Mouse (Mus musculus) midbrain, embryonic 16.5 days (tissue): Measurements from ENCODE around the gene Larp4b. TPM values are rescaled to one million over a fixed set of nuclear protein-coding genes. Genes with fewer than 3 reads are reported as not detected.

ENCODE experiments used
- ATAC-seq: fragments of 200-750 bp; cut with Nextera tagmentation; 2 replicates; pipeline ENCODE4 v1.8.0; 2017; ENCODE audit warnings: moderate TSS enrichment
- H3K27ac ChIP-seq: fragments of 300-500 bp; sonication (generic); 2 replicates; pipeline ENCODE4 v1.5.1; 2014; ENCODE audit warnings: mild to moderate bottlenecking, low read length, mixed read lengths
- H3K27me3 ChIP-seq: fragments of 300-500 bp; sonication (generic); 2 replicates; pipeline ENCODE4 v1.6.1; 2014; ENCODE audit warnings: low read depth, low read length, mixed read lengths; ENCODE audit not compliant: control insufficient read depth, insufficient read depth
- H3K36me3 ChIP-seq: fragments of 300-500 bp; sonication (generic); 2 replicates; pipeline ENCODE4 v1.6.1; 2014; ENCODE audit warnings: mild to moderate bottlenecking, low read length, moderate library complexity, mixed read lengths; ENCODE audit not compliant: control insufficient read depth, insufficient read depth
- H3K4me1 ChIP-seq: fragments of 300-500 bp; sonication (generic); 2 replicates; pipeline ENCODE4 v1.6.1; 2014; ENCODE audit warnings: mild to moderate bottlenecking, low read length, mixed read lengths; ENCODE audit not compliant: control insufficient read depth, insufficient read depth
- H3K4me2 ChIP-seq: fragments of 300-500 bp; sonication (generic); 2 replicates; pipeline ENCODE4 v1.6.1; 2014; ENCODE audit warnings: mild to moderate bottlenecking, low read length, mixed read lengths
- H3K4me3 ChIP-seq: fragments of 300-500 bp; sonication (generic); 2 replicates; pipeline ENCODE4 v1.5.1; 2014; ENCODE audit warnings: low read depth, mild to moderate bottlenecking, low read length, moderate library complexity, mixed read lengths
- H3K9ac ChIP-seq: fragments of 300-500 bp; sonication (generic); 2 replicates; pipeline ENCODE4 v1.6.1; 2014; ENCODE audit warnings: low read depth, low read length, mixed read lengths
- H3K9me3 ChIP-seq: fragments of 300-500 bp; sonication (generic); replicated peaks from 2 replicates; pipeline ENCODE4 v1.6.1; 2014; ENCODE audit warnings: mild to moderate bottlenecking, low read length, mixed read lengths; ENCODE audit not compliant: control insufficient read depth, poor library complexity, severe bottlenecking
- WGBS: fragments of 180-500 bp; shearing (Covaris S2); extraction: QIAGEN DNeasy Blood & Tissue Kit; methylation state at CpG from one replicate; pipeline ENCODE4 v1.1.7; 2014; 5-methylcytosine and 5-hydroxymethylcytosine counted together
- polyA plus RNA-seq: library from polyadenylated mRNA; unstranded; fragments of >200 nt; fragmentation: Nextera tagmentation; extraction: Ambion mirVana; gene quantifications from 2 replicates; pipeline ENCODE4 v1.2.1, GENCODE M21; 2015

The Larp4b gene
- polyA plus RNA-seq, 1 experiment from 2014 or later, result 42.6 TPM

GRCm38 (mm10) chr13:9139466-9139991, 45.8 kb downstream of the Larp4b start:
- Histone ChIP-seq H3K27me3 (no peaks in the 10 kb centered on the region), H3K9me3 (no peaks in the 10 kb centered on the region), H3K9ac (no peak overlapping the region), H3K4me2 (no peak overlapping the region), H3K4me3 (no peak overlapping the region), H3K4me1 (no peaks in the 10 kb centered on the region), H3K27ac (no peak overlapping the region), H3K36me3 (peaks cover 16% of the 10 kb centered on the region)
- WGBS, result 91% methylated on average over 6 of the region's 6 CpGs
- ATAC-seq, result no peak

DNA sequence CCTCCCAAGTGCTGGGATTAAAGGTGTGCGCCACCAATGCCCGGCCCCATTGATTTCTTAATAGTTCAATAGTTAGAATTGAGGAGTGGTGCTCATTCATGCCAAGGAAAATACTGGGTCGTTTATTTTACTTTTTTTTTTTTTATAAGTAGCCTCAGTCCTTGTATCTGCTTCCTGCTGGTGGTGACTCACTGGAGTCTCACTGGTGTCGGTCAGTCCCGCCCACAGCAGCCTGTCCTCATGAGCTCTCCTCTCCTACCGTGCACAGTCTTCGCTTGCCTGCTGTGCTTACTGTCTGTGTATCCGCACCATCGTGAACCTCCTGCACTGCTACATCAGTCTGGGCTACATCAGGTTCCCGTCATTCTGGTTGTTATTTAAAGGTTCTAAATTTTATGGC, 46.5 kb downstream of the Larp4b start:
- Histone ChIP-seq H3K27ac (no peak overlapping the region), H3K9me3 (no peaks in the 10 kb centered on the region), H3K27me3 (no peaks in the 10 kb centered on the region), H3K36me3 (peaks cover 16% of the 10 kb centered on the region), H3K4me2 (no peak overlapping the region), H3K4me3 (no peak overlapping the region), H3K4me1 (no peaks in the 10 kb centered on the region), H3K9ac (no peak overlapping the region)
- 81% methylated on average over 10 of the region's 10 CpGs for WGBS
- ATAC-seq, result no peak

GRCm38 (mm10) chr13:9142371-9142770, 48.7 kb downstream of the Larp4b start:
- H3K4me2 ChIP-seq, result no peak overlapping the region
- no peaks in the 10 kb centered on the region for H3K9me3 ChIP-seq
- H3K4me3 ChIP-seq, result no peak overlapping the region
- no peak overlapping the region for H3K9ac ChIP-seq
- no peaks in the 10 kb centered on the region for H3K27me3 ChIP-seq
- WGBS, result 16% methylated on average over 2 of the region's 2 CpGs
- no peaks in the 10 kb centered on the region for H3K4me1 ChIP-seq
- no peak for ATAC-seq
- peaks cover 18% of the 10 kb centered on the region for H3K36me3 ChIP-seq
- H3K27ac ChIP-seq, result no peak overlapping the region

GRCm38 (mm10) chr13:9148830-9149229, 55.1 kb downstream of the Larp4b start:
- Histone ChIP-seq H3K27ac (no peak overlapping the region), H3K9me3 (no peaks in the 10 kb centered on the region), H3K4me2 (no peak overlapping the region), H3K4me3 (no peak overlapping the region), H3K27me3 (no peaks in the 10 kb centered on the region), H3K9ac (no peak overlapping the region), H3K36me3 (peaks cover 13% of the 10 kb centered on the region), H3K4me1 (no peaks in the 10 kb centered on the region)
- WGBS, result 76% methylated on average over 2 of the region's 2 CpGs
- ATAC-seq, result no peak

DNA sequence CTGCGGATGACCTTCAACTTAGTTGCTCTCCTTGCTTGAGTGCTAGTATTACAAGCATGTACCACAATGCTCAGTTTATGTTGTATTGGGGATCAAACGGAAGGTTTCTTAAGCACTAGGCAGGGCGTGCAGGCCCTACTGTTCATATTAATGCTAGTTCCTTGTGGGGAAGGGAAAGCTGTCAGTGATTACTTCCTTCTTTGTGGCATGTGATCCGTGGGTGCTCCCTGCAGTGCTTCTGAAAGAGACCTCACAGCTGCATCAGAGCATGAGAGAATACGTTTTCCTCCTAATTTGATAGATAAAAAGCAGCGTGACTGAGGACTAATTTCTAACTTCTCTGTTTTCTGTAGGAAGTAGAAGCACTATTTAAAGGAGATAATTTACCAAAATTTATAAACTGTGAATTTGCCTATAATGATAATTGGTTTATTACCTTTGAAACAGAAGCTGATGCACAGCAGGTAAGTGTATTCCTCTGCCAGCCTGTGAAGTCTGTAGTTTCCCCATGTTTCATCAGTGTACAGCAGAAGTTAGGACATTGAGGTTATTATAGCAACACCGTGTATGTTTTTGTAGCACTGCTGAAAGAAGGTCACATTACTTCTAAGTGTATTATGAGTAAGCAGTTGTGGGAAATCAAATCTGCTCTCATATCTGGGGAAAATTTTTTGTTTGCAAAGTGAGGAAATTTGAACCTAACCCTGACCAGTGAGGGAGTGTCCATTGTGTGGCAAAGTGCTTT, 56.0 kb downstream of the Larp4b start:
- no peaks in the 10 kb centered on the region for H3K4me1 ChIP-seq
- H3K27me3 ChIP-seq, result no peaks in the 10 kb centered on the region
- peaks cover 16% of the 10 kb centered on the region for H3K36me3 ChIP-seq
- no peak overlapping the region for H3K4me3 ChIP-seq
- H3K27ac ChIP-seq, result no peak overlapping the region
- no peak for ATAC-seq
- WGBS, result 37% methylated on average over 7 of the region's 7 CpGs
- no peaks in the 10 kb centered on the region for H3K9me3 ChIP-seq
- no peak overlapping the region for H3K9ac ChIP-seq
- no peak overlapping the region for H3K4me2 ChIP-seq

- Histone ChIP-seq H3K4me3 (no peak overlapping the region), H3K36me3 (peaks cover 20% of the 10 kb centered on the region), H3K4me1 (no peaks in the 10 kb centered on the region), H3K4me2 (no peak overlapping the region), H3K9me3 (no peaks in the 10 kb centered on the region), H3K9ac (no peak overlapping the region), H3K27ac (no peak overlapping the region), H3K27me3 (no peaks in the 10 kb centered on the region)
- 94% methylated on average over 6 of the region's 6 CpGs for WGBS
- ATAC-seq, result no peak
These were observed 57.4 kb downstream of the Larp4b start for GRCm38 (mm10) chr13:9151100-9151499.

DNA sequence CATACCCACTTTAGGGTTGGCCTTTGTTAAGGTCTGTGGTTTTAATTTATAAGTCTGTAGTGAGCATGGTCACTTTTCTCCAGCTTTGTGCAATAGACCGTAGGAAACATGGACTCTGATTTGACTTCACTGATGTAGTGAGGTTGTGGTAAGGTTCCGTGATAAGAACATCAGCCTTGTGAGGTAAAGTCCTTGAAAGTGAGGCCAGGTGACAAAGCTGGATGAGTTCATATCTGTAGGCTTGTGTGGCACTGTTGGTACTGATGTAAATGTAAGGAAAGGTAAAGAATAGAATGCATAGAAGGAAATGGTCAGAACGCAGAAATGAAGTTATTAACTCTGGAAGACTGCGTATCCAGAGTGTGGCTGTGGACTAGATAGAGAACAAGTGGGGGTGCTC, 57.9 kb downstream of the Larp4b start:
- ATAC-seq, result no peak

GRCm38 (mm10) chr13:9152267-9152666, 58.6 kb downstream of the Larp4b start:
- H3K4me1 ChIP-seq, result no peaks in the 10 kb centered on the region
- H3K9ac ChIP-seq, result no peak overlapping the region
- no peaks in the 10 kb centered on the region for H3K9me3 ChIP-seq
- H3K27me3 ChIP-seq, result no peaks in the 10 kb centered on the region
- no peak overlapping the region for H3K4me2 ChIP-seq
- H3K4me3 ChIP-seq, result no peak overlapping the region
- WGBS, result 91% methylated on average over 2 of the region's 2 CpGs
- peaks cover 22% of the 10 kb centered on the region for H3K36me3 ChIP-seq
- no peak for ATAC-seq
- no peak overlapping the region for H3K27ac ChIP-seq

More for the DNA sequence above, 57.9 kb downstream of the Larp4b start:
- Histone ChIP-seq H3K4me1 (no peaks in the 10 kb centered on the region), H3K9ac (no peak overlapping the region), H3K9me3 (no peaks in the 10 kb centered on the region), H3K27me3 (no peaks in the 10 kb centered on the region), H3K27ac (no peak overlapping the region), H3K4me2 (no peak overlapping the region), H3K4me3 (no peak overlapping the region), H3K36me3 (peaks cover 21% of the 10 kb centered on the region)
- 97% methylated on average over 4 of the region's 4 CpGs for WGBS

DNA sequence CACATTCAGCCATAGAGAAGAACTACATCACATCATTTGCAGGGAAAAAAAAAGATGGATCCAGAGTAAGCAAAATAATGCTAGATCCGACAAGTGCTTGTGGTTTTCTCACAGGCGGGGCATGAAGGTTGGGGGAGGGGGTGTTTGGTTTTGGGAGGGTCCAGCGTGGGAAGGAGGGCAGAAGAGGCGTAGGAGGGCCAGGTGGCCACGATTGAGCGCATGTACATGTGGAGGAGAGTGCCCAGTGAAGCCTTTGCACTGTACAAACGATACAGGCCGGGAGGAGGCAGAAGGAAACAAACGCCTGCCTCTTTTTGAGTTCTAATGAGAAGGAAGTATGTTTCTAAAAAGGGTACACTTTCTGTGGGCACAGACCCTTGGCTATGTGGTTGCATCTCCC, 60.1 kb downstream of the Larp4b start:
- WGBS, result 89% methylated on average over 9 of the region's 9 CpGs
- no peaks in the 10 kb centered on the region for H3K9me3 ChIP-seq
- peaks cover 21% of the 10 kb centered on the region for H3K36me3 ChIP-seq
- no peak overlapping the region for H3K4me3 ChIP-seq
- no peak for ATAC-seq
- H3K27ac ChIP-seq, result no peak overlapping the region
- no peak overlapping the region for H3K4me2 ChIP-seq
- no peaks in the 10 kb centered on the region for H3K4me1 ChIP-seq
- no peaks in the 10 kb centered on the region for H3K27me3 ChIP-seq
- no peak overlapping the region for H3K9ac ChIP-seq
